Mouse (Mus musculus) right cerebral cortex, adult 2 months (tissue): Measurements from ENCODE around the gene Mindy3.

Source experiments
- DNase-seq, 2 experiments: peaks; one replicate each; pipeline ENCODE4 v3.0.0; 2021 to 2022; ENCODE audit warnings: low spot score in 2 of 2

Mindy3 gene

DNA sequence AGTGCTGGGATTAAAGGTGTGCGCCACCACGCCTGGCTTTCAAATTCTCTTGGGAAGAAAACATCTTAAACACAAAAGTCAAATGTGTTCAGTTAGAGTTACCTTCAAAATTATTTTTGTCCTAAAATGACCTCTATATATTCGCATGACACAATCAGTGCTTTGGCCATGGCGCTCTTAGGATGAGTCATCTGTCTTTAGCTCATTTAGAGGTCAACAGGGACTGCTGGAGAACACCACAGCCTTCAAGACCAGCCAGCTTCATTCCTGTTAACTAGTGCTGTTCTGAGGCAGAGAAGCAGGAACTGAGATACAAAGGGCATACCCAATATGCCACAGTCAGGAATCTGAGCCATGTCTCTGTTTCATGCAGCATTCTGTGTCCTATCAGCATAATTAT, 47.9 kb downstream of the Mindy3 start:
- DNase-seq: no peak

DNA sequence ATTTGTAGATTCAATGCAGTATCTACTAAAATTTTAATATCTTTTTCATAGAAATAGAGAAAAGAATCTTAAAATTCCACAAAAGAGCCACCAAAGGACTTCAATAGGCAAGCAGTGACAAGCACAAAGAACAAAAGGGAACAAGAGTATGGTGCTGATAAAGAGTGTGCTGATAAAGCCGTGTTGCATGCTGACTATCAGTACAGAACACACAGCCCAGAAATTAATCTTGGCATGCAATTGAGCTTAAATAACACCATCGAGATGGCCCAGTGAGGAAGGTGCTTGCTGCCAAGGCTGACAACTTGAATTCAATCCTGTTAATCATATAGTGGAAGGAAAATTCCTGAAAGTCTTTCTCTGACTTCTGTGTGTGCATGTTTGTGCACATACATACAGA, 50.8 kb downstream of the Mindy3 start:
- DNase-seq: no peak

DNA sequence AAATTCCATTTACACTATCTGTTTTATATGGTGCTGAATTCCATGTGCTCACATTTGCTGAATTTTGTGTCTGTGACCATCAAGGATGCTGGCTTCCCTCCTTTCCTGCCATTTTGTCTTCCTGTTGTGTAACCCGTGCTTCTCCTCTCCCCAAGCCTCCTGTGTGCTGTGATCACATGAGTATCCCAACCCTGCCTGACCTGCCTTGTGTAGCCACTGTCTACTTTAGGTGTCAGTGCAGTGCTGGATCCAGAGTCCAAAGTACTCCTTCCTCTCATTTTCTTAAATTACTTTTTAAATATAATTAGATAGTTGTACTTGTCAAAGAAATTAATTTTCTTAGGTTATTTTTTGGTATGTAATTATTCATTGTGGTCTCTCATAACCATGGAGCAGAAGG, 51.3 kb downstream of the Mindy3 start:
- DNase-seq: no peak

DNA sequence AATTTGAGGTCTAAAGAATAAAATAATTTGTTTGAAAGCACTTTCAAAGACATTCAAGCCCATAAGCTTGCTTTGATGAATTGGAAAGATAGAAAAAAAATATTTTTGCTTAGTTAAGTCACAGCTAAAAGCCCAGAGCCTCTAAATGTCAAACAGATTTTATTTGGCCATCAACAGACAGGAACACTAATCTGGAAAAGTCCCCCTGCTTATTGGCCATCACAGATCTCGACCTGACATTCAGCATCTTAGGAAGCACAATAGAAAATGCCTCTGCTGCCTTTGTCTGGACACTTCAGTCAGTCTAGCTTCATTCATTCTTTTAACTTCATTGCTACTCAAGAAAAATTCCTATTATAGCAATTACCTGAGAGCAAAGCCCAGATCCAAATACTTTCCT, 58.0 kb downstream of the Mindy3 start:
- DNase-seq: no peak

DNA sequence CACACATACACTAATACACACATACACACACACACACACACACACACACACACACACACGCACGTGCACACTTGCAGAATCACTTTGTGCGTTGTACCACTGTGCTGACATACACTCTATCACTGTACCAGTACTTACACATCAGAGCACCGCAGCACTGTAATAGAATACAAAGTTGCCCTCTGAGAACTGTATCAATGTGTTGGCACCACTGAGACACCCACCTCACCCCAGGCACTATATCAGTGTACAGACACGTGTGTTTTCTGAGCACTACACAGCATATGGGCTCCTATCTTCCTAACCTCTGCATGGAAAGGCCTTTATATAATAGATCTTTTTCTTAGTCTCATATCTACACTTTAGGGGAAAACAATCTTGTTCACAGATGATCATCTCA, 64.4 kb downstream of the Mindy3 start:
- no peak for DNase-seq

DNA sequence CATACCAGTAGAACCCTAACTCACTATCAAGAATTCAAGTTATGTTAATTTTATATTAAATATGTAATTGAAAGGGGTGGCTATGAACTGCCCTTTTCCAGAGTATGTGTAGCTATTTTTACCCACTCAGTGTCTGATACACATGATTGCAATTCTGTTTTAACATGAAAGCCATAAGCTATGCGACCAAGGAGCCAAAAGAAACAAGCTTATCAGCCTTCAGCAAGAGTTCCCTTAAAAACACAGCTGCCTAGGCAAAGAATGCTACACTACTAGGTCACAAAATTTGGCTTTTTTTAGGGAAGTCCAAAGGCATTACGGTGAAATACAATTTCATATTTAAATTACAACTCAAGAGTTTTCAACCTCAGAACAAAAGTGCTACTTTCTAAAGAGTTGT, 70.4 kb downstream of the Mindy3 start:
- no peak for DNase-seq

DNA sequence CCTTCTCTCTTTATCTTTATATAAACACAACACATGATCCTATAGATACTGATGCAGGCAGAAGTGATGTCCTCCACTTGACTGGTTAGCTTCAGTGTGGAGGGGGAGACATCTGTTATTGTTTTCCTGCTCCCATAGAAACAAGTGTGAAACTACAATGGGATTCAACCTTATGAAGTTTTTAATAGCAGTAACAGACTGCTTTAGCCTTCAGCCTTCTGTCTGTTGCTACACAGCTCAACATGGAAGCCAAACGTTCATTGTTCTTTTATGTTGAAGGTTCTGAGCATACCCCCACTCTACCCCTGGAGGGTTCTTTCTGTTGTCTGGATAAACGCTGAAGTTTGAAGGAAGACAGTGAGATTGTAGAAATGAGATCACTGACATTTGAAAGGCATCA, 87.3 kb downstream of the Mindy3 start:
- DNase-seq: no peak

DNA sequence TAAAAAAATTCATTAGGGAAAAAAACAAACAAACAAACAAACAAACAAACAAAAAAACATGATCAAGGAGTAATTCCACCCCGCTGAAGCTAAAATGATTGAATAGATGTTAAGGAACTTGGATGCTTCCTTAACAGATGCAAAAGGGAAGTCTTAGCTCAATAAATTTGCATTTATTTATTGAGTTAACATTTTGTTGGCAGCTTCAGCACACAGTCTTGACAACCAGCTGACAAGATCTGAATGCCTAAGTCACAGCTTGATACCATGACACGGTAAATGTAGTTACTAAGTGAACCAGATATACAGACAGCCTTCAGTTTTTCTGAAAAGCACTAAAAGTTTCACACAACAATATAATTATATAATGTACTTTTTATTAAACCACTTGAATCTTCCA, 89.7 kb downstream of the Mindy3 start:
- no peak for DNase-seq

DNA sequence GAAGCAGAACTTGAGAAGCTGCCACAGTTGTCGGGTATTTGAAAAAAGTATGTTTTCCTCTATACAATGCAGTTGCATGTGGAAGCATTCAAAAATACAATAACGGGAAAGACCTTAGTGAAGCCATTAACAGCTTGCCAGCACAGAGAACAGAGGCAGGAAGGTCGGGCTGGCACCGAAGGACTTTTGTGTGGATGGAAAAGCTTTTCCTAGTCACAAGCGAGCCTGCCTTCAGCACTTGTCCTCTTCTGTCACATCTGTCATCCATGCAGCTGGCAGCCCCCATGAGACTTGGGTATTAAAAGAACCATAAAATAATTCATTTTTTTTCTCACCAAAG, 90.2 kb downstream of the Mindy3 start:
- DNase-seq: no peak

DNA sequence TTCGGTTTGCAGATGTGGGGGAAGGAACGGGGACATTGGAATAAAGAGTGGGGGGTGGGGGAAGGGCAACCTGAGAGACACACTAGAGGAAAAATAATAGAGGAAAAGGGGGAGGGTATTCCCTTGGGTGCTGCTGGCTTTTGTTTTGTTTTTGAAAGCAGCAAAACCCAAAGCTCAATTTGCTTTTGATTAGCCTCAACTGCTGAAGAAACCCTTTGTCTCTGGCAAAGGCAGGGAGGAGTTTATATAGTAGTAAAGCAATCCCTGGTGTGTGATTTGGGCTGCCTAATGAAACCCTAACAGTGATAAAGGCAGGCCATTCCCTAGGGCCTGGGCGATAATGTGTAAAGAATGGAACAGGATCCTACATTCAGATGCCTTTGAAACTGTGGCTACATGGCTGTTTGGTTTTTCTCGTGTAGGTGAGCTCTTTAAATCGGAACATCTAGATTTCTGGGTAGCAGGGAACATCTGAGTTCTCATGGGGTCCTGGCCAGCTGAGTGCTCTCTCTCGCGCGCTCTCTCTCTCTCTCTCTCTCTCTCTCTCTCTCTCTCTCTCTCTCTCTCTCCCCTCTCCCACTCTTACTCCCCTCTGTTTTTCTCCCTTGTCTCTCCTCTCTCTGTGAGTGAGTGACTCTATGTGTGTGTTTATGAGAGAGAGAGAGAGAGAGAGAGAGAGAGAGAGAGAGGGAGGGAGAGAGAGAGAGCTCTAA, 90.8 kb downstream of the Mindy3 start:
- no peak for DNase-seq

DNA sequence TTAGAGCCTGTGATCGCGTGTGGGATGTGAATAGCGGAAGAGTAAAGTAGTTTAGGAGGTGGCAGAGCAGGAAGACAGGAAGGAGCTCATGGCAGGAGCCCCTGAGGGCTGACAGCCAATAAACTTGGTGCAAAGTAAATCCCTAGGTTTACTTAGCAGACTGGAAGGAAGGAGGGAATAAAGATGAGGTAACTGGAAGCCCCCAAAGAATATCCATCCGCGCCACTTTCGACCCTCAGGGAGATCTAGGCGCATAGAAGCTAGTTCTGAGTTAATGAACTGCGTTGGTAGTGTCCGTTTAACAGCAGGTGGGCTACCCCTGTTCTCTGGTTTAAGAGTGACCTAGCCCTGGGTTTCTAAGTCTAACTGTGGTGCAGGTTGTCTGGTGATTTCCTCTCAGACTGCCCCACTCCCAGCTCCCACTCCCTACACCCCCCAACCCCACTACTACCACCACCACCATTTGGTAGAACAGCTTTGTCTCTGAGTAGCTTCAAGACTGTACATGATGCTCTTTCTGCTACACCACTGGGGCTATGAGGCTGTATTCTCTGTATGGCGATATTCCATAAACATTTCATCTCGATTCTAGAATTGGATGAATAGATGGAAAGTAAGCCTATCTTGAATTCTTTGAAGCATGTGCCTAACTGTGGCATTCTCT, 91.4 kb downstream of the Mindy3 start:
- DNase-seq: no peak

DNA sequence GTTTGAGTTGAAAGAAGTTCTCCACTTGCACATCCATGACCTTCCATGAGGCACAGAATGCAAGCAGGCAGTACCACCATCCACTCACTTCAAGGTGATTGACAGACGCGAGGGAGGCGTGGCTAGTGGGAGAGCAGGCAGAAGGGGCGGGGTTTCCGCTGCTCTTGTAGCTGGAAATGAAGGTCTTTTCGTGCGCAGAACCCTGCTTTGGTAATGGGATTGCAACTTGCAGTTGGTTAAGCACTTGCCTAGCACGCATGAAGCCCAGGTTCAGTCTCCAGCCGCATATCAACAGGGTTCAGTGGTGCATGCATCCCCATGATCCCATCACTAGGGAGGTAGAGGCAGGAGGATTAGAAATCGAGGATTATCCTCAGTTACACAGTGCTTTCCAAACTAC, 92.1 kb downstream of the Mindy3 start:
- DNase-seq: no peak

DNA sequence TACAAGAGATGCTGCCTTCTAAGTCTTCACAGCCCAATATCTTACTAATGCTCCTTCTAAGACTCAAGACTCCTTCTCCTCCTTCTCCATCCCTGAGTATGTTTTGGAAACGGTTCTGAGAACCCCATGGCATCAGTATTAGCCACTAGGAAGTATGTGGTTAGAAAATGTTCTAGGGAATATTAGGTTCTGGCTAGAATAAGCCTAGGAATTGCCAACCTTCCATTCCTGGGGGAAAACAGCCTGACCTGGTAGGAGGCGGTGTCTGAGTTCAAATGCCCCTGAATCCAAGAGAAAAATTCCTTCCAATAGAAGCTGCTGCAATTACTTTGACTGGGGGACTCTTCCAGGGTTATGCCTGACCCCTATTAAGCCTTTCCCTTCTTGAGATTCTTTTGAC, 93.4 kb downstream of the Mindy3 start:
- no peak for DNase-seq

DNA sequence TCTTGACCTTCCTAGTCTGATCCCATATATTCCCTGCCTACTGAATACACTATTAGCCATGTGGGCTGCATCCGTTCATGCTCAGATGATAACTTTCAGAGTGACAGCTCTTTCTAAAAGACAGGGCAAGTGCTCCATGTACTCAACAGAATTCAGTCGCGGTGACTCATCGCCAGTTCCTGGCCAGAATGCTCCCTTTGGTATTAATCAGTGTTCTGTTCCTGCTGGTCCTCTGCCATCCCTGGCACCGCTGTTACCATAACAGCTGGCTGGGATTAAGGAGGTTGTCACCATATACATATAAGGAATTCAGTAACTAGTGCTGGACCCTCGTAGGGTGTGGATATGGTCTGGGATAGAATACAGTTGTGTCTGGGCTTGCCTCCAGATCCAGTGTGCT, 93.9 kb downstream of the Mindy3 start:
- DNase-seq: no peak

DNA sequence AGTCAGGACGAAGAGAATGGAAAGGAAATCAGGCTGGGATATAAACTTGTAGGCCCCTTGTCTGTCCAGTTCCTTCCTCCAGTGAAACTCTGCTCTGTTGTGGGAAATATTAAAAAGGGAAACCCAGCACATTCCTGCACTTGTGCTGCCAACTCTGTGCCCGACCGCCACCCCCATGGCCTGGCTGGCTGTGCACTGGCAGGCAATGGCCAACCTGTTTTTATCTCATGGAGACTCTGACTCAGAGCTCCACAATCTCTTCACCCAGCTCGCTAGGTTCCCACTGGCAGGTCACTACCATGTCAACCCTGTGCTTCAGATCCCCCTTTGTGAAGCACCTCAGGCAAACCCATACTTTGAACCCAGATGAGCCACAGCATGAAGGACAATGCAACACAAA, 98.4 kb downstream of the Mindy3 start:
- DNase-seq: no peak

DNA sequence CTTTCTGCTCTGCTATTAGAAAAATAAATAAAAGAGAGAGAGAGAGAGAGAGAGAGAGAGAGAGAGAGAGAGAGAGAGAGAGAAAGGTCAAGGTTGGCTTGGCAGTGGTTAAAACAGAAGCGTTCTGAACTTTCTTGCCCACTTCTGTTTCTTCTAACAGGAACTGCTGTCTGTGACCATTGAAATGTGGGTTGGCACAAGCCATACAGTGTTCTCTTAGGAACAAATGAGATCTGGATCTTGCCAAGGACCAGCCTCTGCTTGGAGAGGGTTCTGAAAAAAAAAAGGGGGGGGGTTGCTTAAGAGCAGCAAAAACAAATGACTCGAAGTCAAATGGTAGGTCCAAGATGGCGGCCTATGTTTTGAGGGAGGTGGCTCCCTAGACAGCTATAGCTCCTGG, 100.6 kb downstream of the Mindy3 start:
- no peak for DNase-seq

DNA sequence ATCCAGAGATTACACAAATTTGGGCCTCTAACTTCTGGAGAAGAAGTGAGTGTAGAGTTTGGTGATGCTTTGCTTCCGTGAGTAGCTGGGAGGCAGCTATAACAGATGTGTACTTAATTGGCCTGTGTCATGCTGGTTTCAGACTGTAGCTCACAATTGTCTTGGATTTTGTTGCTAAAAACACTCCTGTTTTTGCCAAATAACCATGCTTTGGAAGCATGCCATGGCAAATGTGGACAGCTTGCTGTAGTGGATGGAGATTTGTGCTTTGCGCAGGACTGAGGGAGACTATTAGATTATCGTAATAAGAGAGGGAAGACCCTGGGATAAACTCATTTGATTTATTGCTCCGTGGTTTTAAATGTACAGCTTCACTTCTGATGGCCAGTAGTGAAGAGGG, 101.2 kb downstream of the Mindy3 start:
- DNase-seq: no peak

DNA sequence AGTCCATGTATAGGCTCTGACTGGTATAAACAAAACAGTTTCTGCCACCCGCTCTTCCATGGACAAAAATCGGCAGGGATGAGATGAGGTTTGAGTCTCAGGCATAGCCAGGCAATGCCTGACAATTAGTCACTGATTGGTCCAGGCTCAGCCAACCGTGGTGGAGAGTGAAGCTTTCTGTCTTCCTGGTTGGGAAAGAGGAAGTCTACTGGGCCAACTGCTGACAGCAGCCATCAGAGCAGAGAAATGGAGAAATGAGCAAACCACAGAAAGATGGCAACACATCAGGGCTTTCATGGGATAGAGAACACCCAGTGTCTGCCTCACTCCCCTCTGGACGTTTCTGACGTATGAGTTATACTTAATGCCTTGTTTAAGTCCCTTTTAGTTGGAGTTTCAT, 101.9 kb downstream of the Mindy3 start:
- no peak for DNase-seq

DNA sequence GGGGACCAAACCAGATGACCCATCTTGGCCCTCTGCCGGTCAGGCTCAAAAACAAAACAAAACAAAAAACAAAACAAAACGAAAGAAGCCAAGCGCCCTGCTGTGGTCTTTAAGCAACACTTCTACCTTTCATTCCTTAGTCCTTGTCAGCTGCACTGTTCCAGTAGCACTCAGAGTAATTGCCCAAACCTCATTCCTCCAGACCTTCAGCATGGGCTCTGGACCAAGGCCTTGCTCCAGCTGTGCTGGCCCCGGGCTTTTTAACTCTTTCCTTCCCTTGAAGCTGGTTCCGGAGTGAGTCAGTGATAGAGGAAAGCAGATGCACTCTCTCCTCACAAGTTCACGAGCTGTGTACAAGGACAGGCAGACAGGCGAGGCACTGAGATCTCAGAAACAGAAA, 102.9 kb downstream of the Mindy3 start:
- DNase-seq: no peak

DNA sequence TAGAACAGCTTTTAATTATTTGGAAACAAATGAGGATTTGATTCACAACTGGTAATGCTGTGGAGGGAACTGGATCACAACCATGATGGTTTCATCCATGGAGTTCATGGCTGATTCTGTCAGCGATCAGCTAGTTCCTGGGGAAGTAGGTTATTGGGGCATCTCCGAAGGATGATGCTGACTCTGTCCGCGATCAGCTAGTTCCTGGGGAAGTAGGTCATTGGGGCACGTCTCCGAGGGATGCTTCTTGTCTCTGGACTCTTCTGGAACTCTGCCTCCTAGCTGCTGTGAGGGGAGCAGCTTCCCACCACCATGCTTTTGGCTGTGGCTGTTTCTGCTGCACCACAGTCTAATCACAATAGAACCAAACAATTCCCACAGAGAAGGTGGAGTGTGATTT, 105.2 kb downstream of the Mindy3 start:
- no peak for DNase-seq

DNA sequence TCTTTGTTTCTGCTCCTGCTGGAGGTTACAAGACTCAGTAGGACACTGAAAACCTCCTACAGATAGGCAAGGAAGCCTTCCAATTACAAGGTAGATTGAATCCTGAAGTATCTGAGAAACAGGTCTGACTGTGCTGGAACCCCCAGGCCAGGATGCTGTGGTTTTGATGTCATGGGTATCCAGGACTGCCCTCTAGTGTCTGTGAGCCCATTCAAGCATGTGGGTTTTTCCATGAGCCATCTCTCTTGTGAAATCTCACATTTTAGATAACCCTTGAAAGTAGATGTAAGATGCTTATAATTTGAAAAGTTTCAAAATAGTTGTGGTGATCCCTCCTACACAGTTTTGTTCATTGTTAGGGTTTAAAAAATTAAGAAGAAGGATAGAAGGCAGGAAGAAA, 110.8 kb downstream of the Mindy3 start:
- no peak for DNase-seq

DNA sequence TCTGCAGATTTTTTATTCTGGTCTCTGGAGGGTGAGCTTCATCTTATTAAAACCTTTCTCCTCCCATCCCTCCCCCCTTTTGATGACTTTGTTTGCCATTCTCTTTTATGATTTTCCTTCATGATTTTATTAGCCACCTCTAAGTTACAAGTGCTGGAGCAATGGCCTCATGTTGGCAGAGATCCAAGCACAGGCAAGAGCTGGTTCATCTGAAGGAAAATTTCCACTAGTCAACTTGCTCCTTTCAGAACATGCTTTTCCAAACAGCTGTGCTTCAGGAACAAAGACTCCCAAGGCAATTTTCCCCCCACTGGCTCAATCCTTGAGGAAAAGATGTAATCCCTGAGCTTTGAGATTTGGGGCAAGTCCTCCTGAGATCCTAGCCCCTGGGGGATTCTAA, 112.0 kb downstream of the Mindy3 start:
- no peak for DNase-seq

DNA sequence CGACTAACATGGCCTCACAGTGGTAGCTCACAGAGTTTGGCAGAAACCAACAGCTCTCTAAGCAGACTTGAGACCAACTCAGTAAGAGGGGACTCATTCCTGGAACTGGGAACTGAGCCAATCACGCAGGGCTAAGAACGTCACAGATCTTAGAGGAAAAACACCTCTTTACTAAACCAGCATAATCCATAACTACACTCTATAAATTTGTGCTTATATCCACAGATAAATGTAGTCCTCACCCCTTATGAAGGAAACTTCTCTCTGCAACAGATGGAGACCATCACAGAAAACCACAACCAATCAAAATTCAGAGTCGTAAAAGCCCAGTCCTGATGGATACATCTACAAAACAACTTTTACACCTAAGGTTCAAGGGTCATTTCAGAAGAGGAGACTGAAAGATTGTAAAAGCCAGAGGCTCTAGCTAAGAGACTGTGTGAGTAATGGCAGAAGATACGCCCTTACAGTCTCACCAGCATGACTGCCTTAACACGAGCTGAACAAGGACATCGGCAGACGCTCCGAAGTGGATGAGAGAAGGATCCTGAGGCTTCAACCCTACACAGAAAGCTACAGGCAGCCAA, 114.1 kb downstream of the Mindy3 start:
- no peak for DNase-seq
